Mouse (Mus musculus): ENCODE measurements around the gene Naaa.

The Naaa gene

DNA sequence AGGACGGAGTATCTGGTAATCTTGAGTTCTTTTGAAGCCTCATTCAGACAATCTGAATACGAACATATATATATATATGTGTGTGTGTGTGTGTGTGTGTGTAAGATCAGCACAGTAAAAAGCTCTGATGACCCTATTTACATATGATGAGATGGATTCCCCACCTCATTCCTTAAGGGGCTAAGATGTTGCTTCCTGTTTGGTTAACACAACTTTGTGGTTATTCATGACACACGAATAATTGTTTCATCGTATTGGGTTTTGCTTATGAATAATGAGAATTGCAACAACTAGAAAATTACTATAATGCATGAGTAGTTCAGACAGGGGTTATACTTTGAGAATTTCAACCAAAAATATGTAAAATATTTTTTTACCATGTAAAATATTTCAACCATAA, 62.7 kb downstream of the Naaa start, which contains the start of gene U90926:
Gene U90926 (minus strand): TSS at position 101 of the 400 bp plus-strand sequence.
- no peak for DNase-seq (ENCODE audit: low spot score in 2 of 2)

DNA sequence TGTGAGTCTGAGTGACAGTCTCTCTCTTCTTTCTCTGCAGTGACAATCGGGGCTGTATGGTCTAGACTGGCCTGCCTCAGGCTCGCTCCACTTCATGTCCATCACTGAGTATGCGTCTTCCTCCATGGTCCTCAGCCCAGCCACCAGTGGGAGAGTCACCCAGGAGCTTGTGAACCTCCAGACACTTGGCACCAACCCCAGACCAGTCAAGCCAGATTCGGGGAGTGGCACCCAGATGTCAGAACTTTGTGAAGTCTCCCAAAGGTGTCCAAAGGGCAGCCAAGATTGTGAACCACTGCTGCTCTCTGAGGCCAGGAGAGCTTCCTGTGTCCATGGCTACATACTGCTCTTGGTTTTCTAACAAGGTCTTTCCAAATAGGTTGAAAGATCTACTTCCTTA, 65.7 kb downstream of the Naaa start:
- no peak for DNase-seq (ENCODE audit: low spot score in 2 of 2)

DNA sequence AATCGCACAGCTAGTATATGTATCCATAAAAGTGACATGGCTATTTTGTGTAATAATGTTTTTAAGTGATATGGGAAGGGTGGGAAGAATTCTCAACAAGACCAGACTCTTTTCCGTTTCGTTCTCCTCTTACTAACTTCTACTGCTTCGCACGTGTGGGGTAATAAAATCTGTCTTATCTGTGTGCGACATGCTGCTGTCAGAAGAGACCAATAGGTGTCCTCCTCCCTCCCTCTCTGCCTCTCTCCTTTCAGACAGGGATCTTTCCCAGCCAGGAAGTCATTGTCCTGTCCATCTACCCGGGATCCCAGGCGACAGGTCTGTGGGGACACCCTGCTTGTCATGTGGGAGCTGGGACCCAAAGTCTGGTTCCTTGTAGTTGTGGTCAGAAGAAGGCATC, 67.8 kb downstream of the Naaa start:
- DNase-seq (ENCODE audit: low spot score in 2 of 2) = no peak
